Mouse (Mus musculus) limb, embryonic 11.5 days (tissue): ENCODE results near the gene Trim12a. TPM values are rescaled to one million over a fixed set of nuclear protein-coding genes. Genes with fewer than 3 reads are reported as not detected.
A peak's percentile ranks its signal among the peaks of the same experiment; 100 is the strongest.
"Not testable (repeated sequence)": the region's sequence is repeated elsewhere in the genome, so short reads cannot be mapped to it uniquely, and the experiment has no call there.

ENCODE experiments used
- ATAC-seq: fragments of 200-750 bp; cut with Nextera tagmentation; 2 replicates; pipeline ENCODE4 v1.8.0; 2017; ENCODE audit warnings: low read depth; ENCODE audit not compliant: insufficient number of reproducible peaks, low FRiP score, low TSS enrichment
- DNase-seq: peaks from one replicate; pipeline ENCODE4 v3.0.0-alpha.2; 2015; ENCODE audit warnings: low spot score
- H3K27ac ChIP-seq: fragments of 300-500 bp; sonication (generic); replicated peaks from 2 replicates; pipeline ENCODE4 v1.5.1; 2014; ENCODE audit warnings: low read depth, mild to moderate bottlenecking, low read length
- H3K27me3 ChIP-seq: fragments of 300-500 bp; sonication (generic); 2 replicates; pipeline ENCODE4 v1.6.1; 2014; ENCODE audit warnings: mild to moderate bottlenecking, low read length, mixed read lengths; ENCODE audit not compliant: control insufficient read depth, insufficient read depth
- H3K36me3 ChIP-seq: fragments of 300-500 bp; sonication (generic); 2 replicates; pipeline ENCODE4 v1.6.1; 2014; ENCODE audit warnings: mild to moderate bottlenecking, low read length, moderate library complexity, mixed read lengths; ENCODE audit not compliant: control insufficient read depth, insufficient read depth
- H3K4me1 ChIP-seq: fragments of 300-500 bp; sonication (generic); 2 replicates; pipeline ENCODE4 v1.6.1; 2014; ENCODE audit warnings: low read length, mixed read lengths; ENCODE audit not compliant: control insufficient read depth, insufficient read depth
- H3K4me2 ChIP-seq: fragments of 300-500 bp; sonication (generic); 2 replicates; pipeline ENCODE4 v1.6.1; 2014; ENCODE audit warnings: low read depth, mild to moderate bottlenecking, moderate library complexity; ENCODE audit not compliant: severe bottlenecking
- H3K4me3 ChIP-seq: fragments of 300-500 bp; sonication (generic); 2 replicates; pipeline ENCODE4 v1.5.1; 2014; ENCODE audit warnings: low read depth, low read length
- H3K9ac ChIP-seq: fragments of 300-500 bp; sonication (generic); 2 replicates; pipeline ENCODE4 v1.6.1; 2014; ENCODE audit warnings: mild to moderate bottlenecking, low read length
- H3K9me3 ChIP-seq: fragments of 300-500 bp; sonication (generic); 2 replicates; pipeline ENCODE4 v1.6.1; 2016; ENCODE audit warnings: low read length; ENCODE audit not compliant: control insufficient read depth
- WGBS: fragments of 180-500 bp; shearing (Covaris S2); extraction: QIAGEN DNeasy Blood & Tissue Kit; methylation state at CpG from one replicate; pipeline ENCODE4 v1.1.7; 2014; 5-methylcytosine and 5-hydroxymethylcytosine counted together
- polyA plus RNA-seq: library from polyadenylated mRNA; unstranded; fragments of >200 nt; fragmentation: Nextera tagmentation; extraction: Ambion mirVana; gene quantifications from 2 replicates; pipeline ENCODE4 v1.2.1, GENCODE M21; 2014

The Trim12a gene
- polyA plus RNA-seq, 1 experiment from 2014 or later, result 3.8 TPM

- H3K4me1 ChIP-seq, result no peaks in the 10 kb centered on the region
- peak overlapping the region; percentile 31 for H3K4me2 ChIP-seq
- 12% methylated on average over 15 of the region's 15 CpGs for WGBS
- H3K4me3 ChIP-seq, result peak overlapping the region; percentile 25
- ATAC-seq (no peak), DNase-seq (peak; percentile 31)
- no peaks in the 10 kb centered on the region for H3K9me3 ChIP-seq
- H3K36me3 ChIP-seq, result no peaks in the 10 kb centered on the region
- H3K27me3 ChIP-seq, result no peaks in the 10 kb centered on the region
- H3K9ac ChIP-seq, result no peak overlapping the region
- no peak overlapping the region for H3K27ac ChIP-seq
These were observed 391 bp downstream of the Trim12a start for GRCm38 (mm10) chr7:104314796-104315353.

DNA sequence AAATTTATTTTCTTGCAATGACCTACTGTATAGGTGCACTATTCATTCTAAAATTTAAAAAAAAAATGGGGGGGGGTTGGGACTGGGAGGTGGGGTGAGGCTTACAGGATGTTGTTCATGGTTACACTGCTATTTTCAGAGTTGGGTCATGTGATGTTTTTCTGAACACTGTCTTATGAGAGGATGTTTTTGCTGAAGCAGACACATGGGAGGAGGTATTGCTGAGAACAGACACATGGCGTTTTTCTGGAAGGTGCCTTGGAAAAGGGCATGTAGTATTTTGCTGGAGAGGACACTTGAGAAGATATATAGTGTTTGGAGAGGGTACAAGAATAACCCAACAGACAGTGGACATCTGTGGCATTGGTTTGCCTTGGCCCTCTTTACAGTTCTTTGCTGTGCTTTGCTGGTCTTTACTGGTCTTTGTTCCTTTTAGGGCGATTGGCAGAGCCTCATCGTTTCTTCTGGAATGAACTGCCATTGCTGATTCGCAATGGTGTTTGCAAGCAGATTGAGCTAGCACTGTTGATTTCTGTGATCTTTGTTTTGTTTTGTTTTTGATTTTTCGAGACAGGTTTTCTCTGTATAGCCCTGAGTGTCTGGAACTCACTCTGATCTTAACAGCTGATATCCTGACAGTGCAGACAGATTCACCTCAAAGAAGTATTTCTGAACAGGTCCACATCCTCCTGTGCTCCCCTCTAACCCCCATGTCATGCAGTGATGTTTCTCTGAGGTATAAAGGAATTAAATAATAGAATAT is 23.4 kb downstream of the Trim12a start:
- Histone ChIP-seq H3K27me3 (no peaks in the 10 kb centered on the region), H3K9me3 (no peaks in the 10 kb centered on the region), H3K4me1 (no peaks in the 10 kb centered on the region), H3K4me2 (no peak overlapping the region), H3K4me3 (no peak overlapping the region), H3K27ac (no peak overlapping the region), H3K36me3 (no peaks in the 10 kb centered on the region), H3K9ac (no peak overlapping the region)
- ATAC-seq, result no peak
- 81% methylated on average over 5 of the region's 5 CpGs for WGBS
- no peak for DNase-seq

GRCm38 (mm10) chr7:104290641-104291040 is 24.6 kb downstream of the Trim12a start:
- H3K9me3 ChIP-seq, result no peaks in the 10 kb centered on the region
- no peaks in the 10 kb centered on the region for H3K36me3 ChIP-seq
- 92% methylated on average over 1 of the region's 1 CpGs for WGBS

DNA sequence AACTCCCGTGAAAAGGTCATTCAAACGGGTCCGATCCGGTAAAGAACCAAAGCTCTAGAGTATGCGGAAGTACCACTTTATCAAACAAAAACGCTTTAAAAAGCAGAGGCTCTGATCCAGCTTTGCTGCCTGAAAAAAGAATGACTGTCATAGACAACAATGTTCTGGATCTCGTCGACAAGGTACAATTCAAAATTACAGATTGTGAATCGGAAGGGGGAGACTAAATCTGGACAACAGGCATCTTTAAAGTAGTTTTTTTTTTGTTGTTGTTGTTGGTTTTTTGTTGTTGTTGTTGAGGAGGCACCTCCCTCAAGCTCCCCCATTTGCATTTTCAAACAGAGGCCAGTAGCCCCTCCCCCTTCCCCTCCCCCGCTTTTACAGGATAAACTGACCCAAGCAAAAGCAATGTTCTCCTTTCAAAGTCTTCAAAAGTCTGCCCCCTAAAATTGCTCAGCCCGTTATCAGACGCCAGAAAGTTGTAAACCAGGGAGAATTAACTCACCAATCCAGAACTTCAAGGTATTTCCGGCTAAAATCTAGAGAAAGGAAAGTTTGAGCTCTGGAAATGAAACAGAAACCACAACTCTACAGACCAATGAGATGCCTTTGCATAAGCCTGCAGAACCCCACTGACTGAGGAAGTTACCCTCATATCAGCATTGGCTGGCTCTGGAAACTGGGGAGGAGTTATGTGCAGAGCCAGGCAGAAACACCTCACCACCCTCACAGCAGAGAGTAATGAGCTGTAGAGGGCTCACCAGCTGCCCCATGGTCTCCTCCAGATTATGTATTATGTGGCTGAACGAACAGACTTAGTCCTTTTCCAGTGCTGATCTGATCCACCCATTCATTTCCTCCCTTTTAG is 27.5 kb downstream of the Trim12a start, which contains the start of gene Trim5:
TSS of gene Trim5 (minus strand) at position 519 of the 868 bp plus-strand sequence.
- not testable (repeated sequence) for DNase-seq
- 0 out of 2 replicates have a peak, but pooled peaks have one; percentile 57 for ATAC-seq

More at GRCm38 (mm10) chr7:104290641-104291040, 24.6 kb downstream of the Trim12a start:
- ATAC-seq, result no peak
- DNase-seq, result no peak
- no peak overlapping the region for H3K4me3 ChIP-seq
- no peak overlapping the region for H3K9ac ChIP-seq
- no peaks in the 10 kb centered on the region for H3K4me1 ChIP-seq
- no peak overlapping the region for H3K27ac ChIP-seq
- no peak overlapping the region for H3K4me2 ChIP-seq
- H3K27me3 ChIP-seq, result no peaks in the 10 kb centered on the region

GRCm38 (mm10) chr7:104279361-104279760 is 35.9 kb downstream of the Trim12a start:
- H3K4me1 ChIP-seq, H3K27ac ChIP-seq, H3K9me3 ChIP-seq, H3K9ac ChIP-seq, H3K4me2 ChIP-seq, H3K36me3 ChIP-seq, H3K27me3 ChIP-seq, H3K4me3 ChIP-seq, ATAC-seq, DNase-seq: not testable (repeated sequence)
- 79% methylated on average over 3 of the region's 3 CpGs for WGBS

More for the DNA sequence above, 27.5 kb downstream of the Trim12a start, which contains the start of gene Trim5:
- not testable (repeated sequence) for H3K9me3 ChIP-seq, H3K36me3 ChIP-seq, H3K27ac ChIP-seq, H3K9ac ChIP-seq, H3K4me3 ChIP-seq, H3K4me2 ChIP-seq, H3K27me3 ChIP-seq, H3K4me1 ChIP-seq
- 44% methylated on average over 14 of the region's 14 CpGs for WGBS

GRCm38 (mm10) chr7:104265335-104265734 is 49.9 kb downstream of the Trim12a start:
- 65% methylated on average over 2 of the region's 5 CpGs for WGBS
- not testable (repeated sequence) for ATAC-seq

GRCm38 (mm10) chr7:104260380-104260779 is 54.9 kb downstream of the Trim12a start:
- H3K4me2 ChIP-seq, H3K4me1 ChIP-seq, H3K27ac ChIP-seq, ATAC-seq, H3K9me3 ChIP-seq, H3K9ac ChIP-seq, H3K4me3 ChIP-seq, H3K27me3 ChIP-seq, DNase-seq, H3K36me3 ChIP-seq: not testable (repeated sequence)
- WGBS, result 90% methylated on average over 4 of the region's 4 CpGs

More at GRCm38 (mm10) chr7:104265335-104265734, 49.9 kb downstream of the Trim12a start:
- H3K36me3 ChIP-seq, H3K4me1 ChIP-seq, H3K9me3 ChIP-seq, H3K4me3 ChIP-seq, H3K27ac ChIP-seq, H3K9ac ChIP-seq, DNase-seq, H3K4me2 ChIP-seq, H3K27me3 ChIP-seq: not testable (repeated sequence)
